Mouse (Mus musculus) heart, embryonic 16.5 days (tissue): ENCODE data around the gene Slc7a14. TPM values are rescaled to one million over a fixed set of nuclear protein-coding genes. Genes with fewer than 3 reads are reported as not detected.

Source experiments
- ATAC-seq: fragments of 200-750 bp; cut with Nextera tagmentation; replicated peaks from 2 replicates; pipeline ENCODE4 v1.8.0; 2017; ENCODE audit warnings: moderate number of reproducible peaks; ENCODE audit not compliant: insufficient read depth, low FRiP score; ENCODE audit errors: extremely low read depth
- H3K27ac ChIP-seq: fragments of 300-500 bp; sonication (generic); 2 replicates; pipeline ENCODE4 v1.5.1; 2014; ENCODE audit warnings: mild to moderate bottlenecking, low read length, control low read depth, moderate library complexity
- H3K27me3 ChIP-seq: fragments of 300-500 bp; sonication (generic); 2 replicates; pipeline ENCODE4 v1.6.1; 2014; ENCODE audit warnings: low read length, mixed read lengths; ENCODE audit not compliant: control insufficient read depth, insufficient read depth
- H3K36me3 ChIP-seq: fragments of 300-500 bp; sonication (generic); 2 replicates; pipeline ENCODE4 v1.6.1; 2014; ENCODE audit not compliant: control insufficient read depth, insufficient read depth
- H3K4me1 ChIP-seq: fragments of 300-500 bp; sonication (generic); 2 replicates; pipeline ENCODE4 v1.6.1; 2014; ENCODE audit warnings: low read length, mixed read lengths; ENCODE audit not compliant: control insufficient read depth, insufficient read depth
- H3K4me2 ChIP-seq: fragments of 300-500 bp; sonication (generic); 2 replicates; pipeline ENCODE4 v1.6.1; 2014; ENCODE audit warnings: low read depth, mild to moderate bottlenecking, control low read depth, low read length
- H3K4me3 ChIP-seq: fragments of 300-500 bp; sonication (generic); 2 replicates; pipeline ENCODE4 v1.5.1; 2014; ENCODE audit warnings: mild to moderate bottlenecking, control low read depth, low read length
- H3K9ac ChIP-seq: fragments of 300-500 bp; sonication (generic); 2 replicates; pipeline ENCODE4 v1.6.1; 2014; ENCODE audit warnings: low read length, control low read depth
- H3K9me3 ChIP-seq: fragments of 300-500 bp; sonication (generic); replicated peaks from 2 replicates; pipeline ENCODE4 v1.6.1; 2016; ENCODE audit warnings: low read length; ENCODE audit not compliant: control insufficient read depth
- WGBS: fragments of 180-500 bp; shearing (Covaris S2); extraction: QIAGEN DNeasy Blood & Tissue Kit; methylation state at CpG from one replicate; pipeline ENCODE4 v1.1.7; 2014; 5-methylcytosine and 5-hydroxymethylcytosine counted together
- polyA plus RNA-seq: library from polyadenylated mRNA; unstranded; fragments of >200 nt; fragmentation: Nextera tagmentation; extraction: Ambion mirVana; gene quantifications from 2 replicates; pipeline ENCODE4 v1.2.1, GENCODE M21; 2015

Slc7a14 gene
- polyA plus RNA-seq, 1 experiment from 2014 or later = 0.13 TPM

DNA sequence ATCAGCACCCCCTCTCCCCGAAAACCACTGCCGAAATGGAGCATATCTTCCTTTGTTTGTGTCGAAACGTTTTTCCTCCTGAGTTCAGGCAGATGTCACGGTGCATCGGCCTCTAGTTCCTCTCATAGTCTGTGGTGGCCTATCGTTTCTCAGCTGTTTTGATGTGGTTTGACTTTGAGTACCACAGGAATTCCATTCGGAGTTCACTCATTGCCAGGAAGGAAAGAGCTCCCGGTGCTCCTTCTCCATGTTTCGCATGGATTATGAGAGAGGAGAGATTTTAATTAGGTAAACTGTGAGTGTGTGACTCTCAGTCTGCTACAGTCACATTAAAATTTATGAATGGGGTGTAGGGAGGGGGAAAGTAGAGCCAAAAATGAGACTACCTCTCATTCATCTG, 150.1 kb downstream of the Slc7a14 start:
- Histone ChIP-seq H3K27me3 (no peaks in the 10 kb centered on the region), H3K9me3 (no peaks in the 10 kb centered on the region), H3K9ac (no peak overlapping the region), H3K4me2 (no peak overlapping the region), H3K4me3 (no peak overlapping the region), H3K4me1 (no peaks in the 10 kb centered on the region), H3K27ac (no peak overlapping the region), H3K36me3 (no peaks in the 10 kb centered on the region)
- no peak for ATAC-seq
- 72% methylated on average over 10 of the region's 10 CpGs for WGBS

DNA sequence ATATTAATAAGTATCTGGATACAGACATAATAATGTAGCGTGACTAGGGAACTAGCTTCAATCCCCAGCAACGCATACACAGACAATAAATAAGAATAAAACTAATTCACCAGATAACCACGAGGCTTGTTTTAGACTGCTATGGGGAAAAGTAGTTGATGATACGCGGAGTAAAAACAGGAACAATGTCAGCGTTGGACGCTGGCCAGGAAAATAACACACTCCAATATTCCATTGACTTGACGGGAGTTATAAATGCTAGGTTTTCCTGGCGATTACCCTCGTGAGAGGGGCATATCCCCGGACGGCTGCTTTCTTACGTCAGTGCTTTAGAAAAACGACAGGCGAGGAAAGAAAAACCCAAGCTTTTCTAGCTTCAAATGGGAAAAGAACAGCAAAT, 152.4 kb downstream of the Slc7a14 start:
- Histone ChIP-seq H3K27me3 (no peaks in the 10 kb centered on the region), H3K4me2 (no peak overlapping the region), H3K4me3 (no peak overlapping the region), H3K4me1 (no peaks in the 10 kb centered on the region), H3K9ac (no peak overlapping the region), H3K36me3 (no peaks in the 10 kb centered on the region), H3K27ac (no peak overlapping the region), H3K9me3 (no peaks in the 10 kb centered on the region)
- ATAC-seq = no peak
- 54% methylated on average over 15 of the region's 15 CpGs for WGBS

DNA sequence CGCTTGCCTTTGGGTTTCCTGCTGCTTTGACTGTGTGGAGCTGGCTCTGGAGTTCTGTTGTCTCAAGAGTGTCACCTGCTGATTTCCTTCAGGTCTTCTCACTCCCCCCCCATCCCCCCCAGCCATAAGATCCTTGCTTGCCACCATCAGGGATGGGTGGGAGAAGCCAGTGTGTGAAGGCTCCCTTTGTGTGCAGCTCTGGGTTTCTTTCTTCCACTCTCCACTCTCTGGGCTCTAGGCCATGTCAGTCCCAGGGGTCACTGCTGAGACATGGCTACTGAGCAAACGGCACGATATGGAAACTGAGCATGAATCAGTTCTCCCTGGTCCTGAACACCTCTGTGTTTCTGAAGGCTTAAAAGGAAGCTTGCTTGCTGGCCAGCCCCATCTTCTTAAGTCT, 154.1 kb downstream of the Slc7a14 start:
- H3K4me3 ChIP-seq = no peak overlapping the region
- 70% methylated on average over 3 of the region's 3 CpGs for WGBS
- no peak overlapping the region for H3K9ac ChIP-seq
- H3K4me2 ChIP-seq = no peak overlapping the region
- H3K27me3 ChIP-seq = peaks cover 2% of the 10 kb centered on the region; the same call in 1 of the 2 replicates
- ATAC-seq = no peak
- H3K36me3 ChIP-seq = no peaks in the 10 kb centered on the region
- no peak overlapping the region for H3K27ac ChIP-seq
- H3K9me3 ChIP-seq = no peaks in the 10 kb centered on the region
- no peaks in the 10 kb centered on the region for H3K4me1 ChIP-seq

Other genes with a start within 250 kb of the Slc7a14 start
- 10.0 and 10.3 TPM in 2 replicates for gene Skil, start 215.3 kb downstream of the Slc7a14 start, polyA plus RNA-seq
- 5.9 and 7.2 TPM in 2 replicates for gene Cldn11, start 160.5 kb downstream of the Slc7a14 start, polyA plus RNA-seq